Comparison of ENCODE assay signal across 20 mouse cellular contexts in the genomic region with DNA sequence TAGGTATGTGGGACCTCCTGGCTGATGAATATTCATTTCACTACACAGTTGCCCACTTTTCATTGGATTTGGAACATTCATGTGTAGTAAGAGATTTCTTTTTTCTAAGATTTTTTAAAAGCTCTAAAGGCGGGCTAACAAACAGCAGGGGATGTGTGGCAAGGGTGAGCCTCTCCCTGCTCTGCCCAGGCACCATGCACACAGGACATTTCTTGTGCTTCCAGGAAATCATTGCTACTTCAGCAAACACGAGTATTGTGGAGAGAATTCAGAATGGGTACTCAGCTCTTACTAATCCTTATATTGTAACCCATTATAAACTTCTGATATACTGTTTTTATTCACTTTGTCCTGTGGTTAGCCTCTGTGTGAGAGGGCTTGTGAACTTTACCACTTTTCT.
"Had no signal": no experiment of that assay in that cellular context is flagged by ENCODE, and none has a peak within 500 bp of the region (broad histone marks: within the 10 kb centered on the region; RNA-seq: fewer than 3 reads in every experiment).

No protein-coding gene starts in this region.

- H3K27me3 ChIP-seq: liver, embryonic 15.5 days; lung, embryonic 15.5 days; megakaryocyte, embryonic 14.5 days; midbrain, embryonic 13.5 days; midbrain, embryonic 15.5 days; neural tube, embryonic 13.5 days; neural tube, embryonic 15.5 days; stomach, embryonic 15.5 days had no signal

- H3K9me3 ChIP-seq: liver, embryonic 15.5 days; lung, embryonic 15.5 days; megakaryocyte, embryonic 14.5 days; midbrain, embryonic 13.5 days; midbrain, embryonic 15.5 days; neural tube, embryonic 13.5 days; neural tube, embryonic 15.5 days; stomach, embryonic 15.5 days had no signal

- ATAC-seq: liver, postnatal 0 days; lung, postnatal 0 days; midbrain, embryonic 15.5 days had no signal

- DNase-seq: liver, postnatal 0 days; lung, adult 2 months; lung, postnatal 14 days; lung, postnatal 36 days; right cerebral cortex, postnatal 14 days; thymus, adult 18-20 months; thymus, postnatal 14 days; thymus, postnatal 36 days had no signal

- H3K4me2 ChIP-seq: liver, embryonic 15.5 days; lung, embryonic 15.5 days; midbrain, embryonic 11.5 days; midbrain, embryonic 13.5 days; midbrain, embryonic 15.5 days; neural tube, embryonic 13.5 days; neural tube, embryonic 15.5 days; stomach, embryonic 15.5 days had no signal

- H3K4me3 ChIP-seq: liver, embryonic 15.5 days; lung, embryonic 15.5 days; megakaryocyte, embryonic 14.5 days; midbrain, embryonic 13.5 days; midbrain, embryonic 15.5 days; myocyte; neural tube, embryonic 13.5 days; neural tube, embryonic 15.5 days; stomach, embryonic 15.5 days had no signal

- H3K4me1 ChIP-seq: liver, embryonic 15.5 days; lung, embryonic 15.5 days; megakaryocyte, embryonic 14.5 days; midbrain, embryonic 13.5 days; neural tube, embryonic 13.5 days; neural tube, embryonic 15.5 days; stomach, embryonic 15.5 days had no signal

- H3K27ac ChIP-seq: liver, embryonic 15.5 days; lung, embryonic 15.5 days; macrophage; midbrain, embryonic 13.5 days; midbrain, embryonic 15.5 days; neural tube, embryonic 13.5 days; neural tube, embryonic 15.5 days; stomach, embryonic 15.5 days had no signal

- H3K9ac ChIP-seq: liver, embryonic 15.5 days; liver, postnatal 0 days; lung, embryonic 15.5 days; midbrain, embryonic 13.5 days; midbrain, embryonic 15.5 days; neural tube, embryonic 13.5 days; neural tube, embryonic 15.5 days; stomach, embryonic 15.5 days had no signal
